Mouse (Mus musculus) thymus, adult 2 months (tissue): ENCODE measurements around the gene Eipr1.

Source experiments
- CTCF ChIP-seq: fragments of 200-500 bp; IDR thresholded peaks from 2 replicates; pipeline ENCODE4 v1.5.1; 2012; ENCODE audit warnings: mild to moderate bottlenecking, control low read depth, low read length, moderate library complexity, borderline replicate concordance; ENCODE audit not compliant: control insufficient read depth, poor library complexity, insufficient read depth; ENCODE audit errors: extremely low read depth
- POLR2A ChIP-seq: fragments of 200-500 bp; IDR thresholded peaks from 2 replicates; pipeline ENCODE4 v1.6.1; 2012; ENCODE audit warnings: mild to moderate bottlenecking, low read length, control low read depth, moderate library complexity; ENCODE audit not compliant: control insufficient read depth, poor library complexity, insufficient read depth; ENCODE audit errors: extremely low read depth

- TF ChIP-seq CTCF (no peak), POLR2A (no peak)
These were observed 48.3 kb downstream of the Eipr1 start for GRCm38 (mm10) chr12:28799798-28800411.
